Mouse (Mus musculus) stomach, postnatal 0 days (tissue): ENCODE results near the gene Otog. TPM values are rescaled to one million over a fixed set of nuclear protein-coding genes. Genes with fewer than 3 reads are reported as not detected.

Experiments
- ATAC-seq: fragments of 200-750 bp; cut with Nextera tagmentation; 2 replicates; pipeline ENCODE4 v1.8.0; 2017; ENCODE audit not compliant: low FRiP score, low TSS enrichment
- DNase-seq: peaks from one replicate; pipeline ENCODE4 v3.0.0-alpha.2; 2016; ENCODE audit warnings: low spot score
- H3K27ac ChIP-seq: fragments of 300-500 bp; sonication (generic); replicated peaks from 2 replicates; pipeline ENCODE4 v1.5.1; 2014; ENCODE audit warnings: mild to moderate bottlenecking, control low read depth
- H3K27me3 ChIP-seq: fragments of 300-500 bp; sonication (generic); 2 replicates; pipeline ENCODE4 v1.6.1; 2014; ENCODE audit warnings: low read length; ENCODE audit not compliant: control insufficient read depth, insufficient read depth
- H3K36me3 ChIP-seq: fragments of 300-500 bp; sonication (generic); 2 replicates; pipeline ENCODE4 v1.6.1; 2014; ENCODE audit warnings: low read length, mixed read lengths; ENCODE audit not compliant: control insufficient read depth, insufficient read depth
- H3K4me1 ChIP-seq: fragments of 300-500 bp; sonication (generic); replicated peaks from 2 replicates; pipeline ENCODE4 v1.6.1; 2014; ENCODE audit warnings: antibody characterized with exemption; ENCODE audit not compliant: control insufficient read depth, insufficient read depth
- H3K4me2 ChIP-seq: fragments of 300-500 bp; sonication (generic); replicated peaks from 2 replicates; pipeline ENCODE4 v1.6.1; 2014; ENCODE audit warnings: low read depth, mild to moderate bottlenecking, control low read depth, moderate library complexity
- H3K4me3 ChIP-seq: fragments of 300-500 bp; sonication (generic); 2 replicates; pipeline ENCODE4 v1.5.1; 2014; ENCODE audit warnings: low read depth, low read length, control low read depth
- H3K9ac ChIP-seq: fragments of 300-500 bp; sonication (generic); 2 replicates; pipeline ENCODE4 v1.6.1; 2014; ENCODE audit warnings: mild to moderate bottlenecking, low read length, control low read depth, mixed read lengths
- H3K9me3 ChIP-seq: fragments of 300-500 bp; sonication (generic); 2 replicates; pipeline ENCODE4 v1.6.1; 2016; ENCODE audit warnings: low read length; ENCODE audit not compliant: control insufficient read depth
- CTCF ChIP-seq: IDR thresholded peaks from 2 replicates; pipeline ENCODE4 v1.5.1; 2016; ENCODE audit warnings: antibody characterized with exemption, low read depth, mild to moderate bottlenecking, moderate library complexity
- EP300 ChIP-seq: optimal IDR thresholded peaks from 2 replicates; pipeline ENCODE3; 2016; ENCODE audit warnings: antibody characterized with exemption
- WGBS: fragments of 180-500 bp; shearing (Covaris S2); extraction: QIAGEN DNeasy Blood & Tissue Kit; methylation state at CpG from one replicate; pipeline ENCODE4 v1.1.7; 2014; 5-methylcytosine and 5-hydroxymethylcytosine counted together
- polyA plus RNA-seq: library from polyadenylated mRNA; unstranded; fragments of >200 nt; fragmentation: Nextera tagmentation; extraction: Ambion mirVana; gene quantifications from 2 replicates; pipeline ENCODE4 v1.2.1, GENCODE M21; 2015

The Otog gene
- polyA plus RNA-seq, 1 experiment from 2014 or later: not detected

DNA sequence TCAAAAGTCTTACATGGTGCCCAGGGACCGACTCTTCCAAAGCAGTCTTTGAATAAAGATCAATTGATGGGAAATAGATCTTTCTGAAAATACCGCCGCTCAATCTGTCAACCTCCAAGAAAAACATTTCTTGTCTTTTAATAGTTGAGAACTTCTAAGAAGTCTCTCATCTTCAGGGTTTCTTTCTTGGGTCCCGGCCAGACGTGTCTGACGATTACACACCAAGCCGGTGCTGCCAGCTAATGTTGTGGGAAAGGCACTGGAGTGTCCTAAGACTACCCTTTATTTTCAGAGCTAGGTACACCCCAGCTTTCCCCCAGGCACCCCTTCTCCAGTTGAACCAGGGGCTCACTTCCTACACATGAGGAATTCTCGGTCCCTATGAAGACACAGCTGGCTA is 32.7 kb upstream of the Otog start:
- Histone ChIP-seq H3K4me2 (no peak overlapping the region), H3K4me3 (no peak overlapping the region), H3K27ac (no peak overlapping the region), H3K4me1 (no peaks in the 10 kb centered on the region), H3K27me3 (no peaks in the 10 kb centered on the region), H3K9ac (no peak overlapping the region), H3K36me3 (no peaks in the 10 kb centered on the region), H3K9me3 (no peaks in the 10 kb centered on the region)
- WGBS: 88% methylated on average over 8 of the region's 8 CpGs
- no peak for TF ChIP-seq EP300
- TF ChIP-seq CTCF: no peak
- ATAC-seq (no peak), DNase-seq (no peak)

- ATAC-seq (no peak), DNase-seq (no peak)
- H3K36me3 ChIP-seq: no peaks in the 10 kb centered on the region
- no peak overlapping the region for H3K9ac ChIP-seq
- H3K4me2 ChIP-seq: no peak overlapping the region
- no peak overlapping the region for H3K27ac ChIP-seq
- WGBS: 79% methylated on average over 6 of the region's 6 CpGs
- TF ChIP-seq CTCF (no peak), EP300 (no peak)
- H3K4me3 ChIP-seq: no peak overlapping the region
- no peaks in the 10 kb centered on the region for H3K9me3 ChIP-seq
- H3K4me1 ChIP-seq: no peaks in the 10 kb centered on the region
- H3K27me3 ChIP-seq: no peaks in the 10 kb centered on the region
These were observed 30.5 kb upstream of the Otog start for GRCm38 (mm10) chr7:46210276-46210675.

- DNase-seq (no peak), ATAC-seq (no peak)
- Histone ChIP-seq H3K9me3 (no peaks in the 10 kb centered on the region), H3K4me1 (no peaks in the 10 kb centered on the region), H3K27ac (no peak overlapping the region), H3K36me3 (no peaks in the 10 kb centered on the region), H3K27me3 (no peaks in the 10 kb centered on the region), H3K9ac (no peak overlapping the region), H3K4me3 (no peak overlapping the region), H3K4me2 (no peak overlapping the region)
- WGBS: 72% methylated on average over 2 of the region's 2 CpGs
- TF ChIP-seq EP300: no peak
- no peak for TF ChIP-seq CTCF
These were observed 24.3 kb upstream of the Otog start for GRCm38 (mm10) chr7:46216481-46216880.

DNA sequence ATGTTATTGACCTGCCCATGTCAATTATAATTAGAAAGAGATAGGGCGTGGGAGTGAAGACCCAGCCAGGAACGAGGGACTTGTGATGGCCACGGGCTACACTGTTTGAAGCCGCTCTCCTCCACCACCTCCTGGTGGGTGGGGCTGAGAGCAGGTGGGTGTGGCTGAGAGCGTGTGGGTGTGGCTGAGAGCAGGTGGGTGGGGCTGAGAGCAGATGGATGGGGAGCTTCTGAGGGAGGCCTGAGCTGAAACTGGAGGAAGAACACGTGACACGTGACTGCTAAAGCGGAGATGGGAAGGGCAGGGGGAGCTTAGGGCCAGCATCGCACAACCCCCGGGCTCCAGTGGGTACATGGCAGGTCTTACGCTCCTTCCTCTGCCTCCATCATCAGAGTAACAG is 22.4 kb upstream of the Otog start:
- Histone ChIP-seq H3K4me2 (no peak overlapping the region), H3K36me3 (no peaks in the 10 kb centered on the region), H3K9me3 (no peaks in the 10 kb centered on the region), H3K4me1 (no peaks in the 10 kb centered on the region), H3K9ac (no peak overlapping the region), H3K27me3 (no peaks in the 10 kb centered on the region), H3K4me3 (no peak overlapping the region), H3K27ac (no peak overlapping the region)
- no peak for TF ChIP-seq CTCF
- TF ChIP-seq EP300: no peak
- DNase-seq (peak; percentile 69), ATAC-seq (peak; percentile 63)
- 12% methylated on average over 11 of the region's 11 CpGs for WGBS

DNA sequence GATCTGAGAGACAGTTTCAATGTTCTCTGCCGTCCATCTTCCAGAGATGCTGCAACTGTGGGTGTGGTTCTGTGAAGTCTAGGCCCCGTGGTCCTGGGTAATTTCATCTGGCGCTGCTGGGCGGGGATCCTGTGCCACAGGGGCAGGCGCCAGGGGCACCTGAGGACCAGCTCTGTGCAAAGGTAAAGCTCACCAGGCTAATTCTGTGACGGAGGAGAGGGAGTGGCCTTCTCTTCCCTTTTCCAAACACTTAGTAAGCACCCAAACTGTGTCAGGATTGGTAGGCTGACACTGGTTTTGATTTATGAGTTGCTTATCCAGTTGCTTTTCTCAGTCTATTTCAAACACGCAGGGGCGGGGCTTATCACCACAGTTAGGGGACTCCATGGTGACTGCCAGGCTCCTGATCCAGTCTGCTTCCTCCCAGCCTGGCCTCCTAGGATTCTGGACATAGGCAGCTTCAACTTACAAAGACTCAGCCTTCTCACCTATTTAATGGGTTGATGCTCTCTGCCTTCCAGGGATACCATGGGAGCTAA is 20.1 kb upstream of the Otog start:
- Histone ChIP-seq H3K4me1 (no peaks in the 10 kb centered on the region), H3K9me3 (no peaks in the 10 kb centered on the region), H3K4me3 (no peak overlapping the region), H3K27me3 (no peaks in the 10 kb centered on the region), H3K9ac (no peak overlapping the region), H3K27ac (no peak overlapping the region), H3K36me3 (no peaks in the 10 kb centered on the region), H3K4me2 (no peak overlapping the region)
- TF ChIP-seq CTCF: no peak
- no peak for TF ChIP-seq EP300
- ATAC-seq (no peak), DNase-seq (peak; percentile 34)
- WGBS: 42% methylated on average over 8 of the region's 8 CpGs

DNA sequence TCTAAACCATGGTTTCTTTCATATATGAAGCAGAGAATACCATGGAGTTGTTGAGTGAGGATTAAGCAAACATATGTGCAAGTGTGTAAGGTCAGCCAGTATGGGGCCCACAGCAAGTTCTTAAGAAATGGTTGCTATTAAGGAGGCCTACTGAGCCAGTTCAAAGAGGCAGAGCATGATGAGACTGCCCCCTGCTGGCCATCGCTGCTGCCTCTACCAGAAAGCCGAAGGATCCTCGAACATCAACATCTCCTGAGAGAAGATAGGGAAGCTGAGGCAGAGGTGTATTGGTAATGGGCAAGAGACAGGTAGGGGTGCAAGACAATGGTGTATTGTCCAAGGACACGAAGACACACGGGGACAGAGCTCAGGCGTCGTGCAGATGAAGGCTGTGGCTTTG is 14.5 kb upstream of the Otog start:
- ATAC-seq: no peak
- H3K4me1 ChIP-seq: no peaks in the 10 kb centered on the region
- no peaks in the 10 kb centered on the region for H3K27me3 ChIP-seq
- no peak overlapping the region for H3K4me3 ChIP-seq
- H3K9me3 ChIP-seq: no peaks in the 10 kb centered on the region
- peak; percentile 82 for TF ChIP-seq CTCF
- TF ChIP-seq EP300: no peak
- no peak overlapping the region for H3K9ac ChIP-seq
- no peak overlapping the region for H3K27ac ChIP-seq
- peak; percentile 68 for DNase-seq
- WGBS: 28% methylated on average over 7 of the region's 7 CpGs
- no peaks in the 10 kb centered on the region for H3K36me3 ChIP-seq
- H3K4me2 ChIP-seq: no peak overlapping the region
